Mouse (Mus musculus): ENCODE results near the gene Ror1. TPM values are rescaled to one million over a fixed set of nuclear protein-coding genes. Genes with fewer than 3 reads are reported as not detected.

Ror1 gene
- polyA plus RNA-seq, 1 experiment from 2014 or later = 1.1 TPM

DNA sequence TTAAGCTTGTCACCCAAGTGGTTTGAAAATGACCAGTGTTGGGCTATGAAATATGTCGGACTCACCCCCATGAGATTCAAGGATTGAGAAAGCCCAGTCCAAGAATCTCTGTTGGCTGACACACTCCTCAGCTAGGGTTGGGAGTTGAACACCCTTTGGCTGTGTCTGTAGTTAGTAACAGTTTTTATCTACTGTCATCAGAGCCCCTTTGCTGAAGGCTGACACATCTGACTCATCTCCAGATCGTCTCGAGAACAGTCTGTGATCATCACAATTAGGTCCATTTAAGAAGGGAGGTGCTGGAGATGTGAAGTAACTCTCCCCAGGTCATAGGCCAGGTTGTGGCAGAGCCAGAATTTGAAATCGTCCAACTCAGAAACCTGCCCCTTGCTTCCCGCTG, 203.0 kb downstream of the Ror1 start:
- Histone ChIP-seq H3K36me3 (ENCODE audit: control insufficient read depth, insufficient read depth, low read length) (no peaks in the 10 kb centered on the region), H3K27ac (ENCODE audit: low read depth, low read length) (no peak overlapping the region), H3K27me3 (replicated peaks; ENCODE audit: control insufficient read depth, insufficient read depth, low read length) (no peaks in the 10 kb centered on the region), H3K4me2 (ENCODE audit: low read length) (no peak overlapping the region), H3K9ac (ENCODE audit: low read length) (no peak overlapping the region), H3K4me3 (ENCODE audit: low read depth, low read length) (no peak overlapping the region), H3K9me3 (replicated peaks; ENCODE audit: control insufficient read depth, low read length) (no peaks in the 10 kb centered on the region), H3K4me1 (ENCODE audit: control insufficient read depth, insufficient read depth, low read length) (no peaks in the 10 kb centered on the region)
- ATAC-seq = no peak
- no peak for DNase-seq (ENCODE audit: low spot score)
- 87% methylated on average over 5 of the region's 5 CpGs for WGBS

DNA sequence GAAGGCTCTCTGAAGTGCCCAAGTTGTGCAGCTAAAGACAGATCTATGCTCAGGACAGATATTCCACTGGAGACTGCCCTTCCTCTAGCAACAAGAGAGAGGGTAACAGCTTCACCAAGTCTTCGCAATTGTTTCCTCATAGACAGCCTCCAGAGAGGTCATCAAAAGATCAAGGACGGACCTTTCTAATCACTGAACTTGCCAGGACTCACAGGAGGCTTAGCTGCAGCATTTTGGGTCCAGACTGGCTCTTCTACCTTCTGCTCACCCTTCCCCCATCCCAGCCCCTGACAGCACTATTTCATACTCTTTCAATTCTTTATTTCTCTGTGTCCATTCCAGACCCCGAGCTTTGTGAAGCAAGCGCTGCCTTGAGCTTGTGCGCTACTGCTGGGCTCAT, 204.6 kb downstream of the Ror1 start:
- no peak overlapping the region for H3K4me2 ChIP-seq (ENCODE audit: low read length)
- ATAC-seq = no peak
- no peaks in the 10 kb centered on the region for H3K9me3 ChIP-seq (replicated peaks; ENCODE audit: control insufficient read depth, low read length)
- no peaks in the 10 kb centered on the region for H3K36me3 ChIP-seq (ENCODE audit: control insufficient read depth, insufficient read depth, low read length)
- H3K27me3 ChIP-seq (replicated peaks; ENCODE audit: control insufficient read depth, insufficient read depth, low read length) = no peaks in the 10 kb centered on the region
- no peaks in the 10 kb centered on the region for H3K4me1 ChIP-seq (ENCODE audit: control insufficient read depth, insufficient read depth, low read length)
- no peak overlapping the region for H3K9ac ChIP-seq (ENCODE audit: low read length)
- WGBS = 89% methylated on average over 5 of the region's 5 CpGs
- H3K27ac ChIP-seq (ENCODE audit: low read depth, low read length) = no peak overlapping the region
- no peak overlapping the region for H3K4me3 ChIP-seq (ENCODE audit: low read depth, low read length)
- no peak for DNase-seq (ENCODE audit: low spot score)

DNA sequence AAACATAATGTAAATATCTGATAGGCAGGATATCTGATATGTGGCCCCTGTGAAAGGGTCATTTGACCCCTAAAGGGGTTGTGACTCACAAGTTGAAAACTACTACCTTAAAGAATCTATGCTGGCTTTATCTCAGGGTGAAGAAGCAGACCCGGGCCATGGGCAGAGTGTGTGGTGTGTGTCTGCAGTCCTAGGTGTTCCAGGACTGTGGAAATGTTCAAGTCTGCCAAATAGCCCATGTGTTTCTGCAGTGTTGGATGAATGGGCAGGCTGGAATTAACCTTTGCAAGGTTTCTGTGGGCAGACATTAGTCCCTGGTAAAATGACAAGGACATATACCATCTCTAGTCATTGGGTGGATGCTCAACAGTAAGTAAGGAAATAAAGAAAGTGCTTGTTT, 205.8 kb downstream of the Ror1 start:
- no peaks in the 10 kb centered on the region for H3K9me3 ChIP-seq (replicated peaks; ENCODE audit: control insufficient read depth, low read length)
- no peak overlapping the region for H3K4me3 ChIP-seq (ENCODE audit: low read depth, low read length)
- H3K4me2 ChIP-seq (ENCODE audit: low read length) = no peak overlapping the region
- no peaks in the 10 kb centered on the region for H3K27me3 ChIP-seq (replicated peaks; ENCODE audit: control insufficient read depth, insufficient read depth, low read length)
- WGBS = 97% methylated on average over 1 of the region's 1 CpGs
- no peak overlapping the region for H3K9ac ChIP-seq (ENCODE audit: low read length)
- H3K27ac ChIP-seq (ENCODE audit: low read depth, low read length) = no peak overlapping the region
- ATAC-seq (no peak), DNase-seq (ENCODE audit: low spot score) (no peak)
- no peaks in the 10 kb centered on the region for H3K4me1 ChIP-seq (ENCODE audit: control insufficient read depth, insufficient read depth, low read length)
- no peaks in the 10 kb centered on the region for H3K36me3 ChIP-seq (ENCODE audit: control insufficient read depth, insufficient read depth, low read length)

DNA sequence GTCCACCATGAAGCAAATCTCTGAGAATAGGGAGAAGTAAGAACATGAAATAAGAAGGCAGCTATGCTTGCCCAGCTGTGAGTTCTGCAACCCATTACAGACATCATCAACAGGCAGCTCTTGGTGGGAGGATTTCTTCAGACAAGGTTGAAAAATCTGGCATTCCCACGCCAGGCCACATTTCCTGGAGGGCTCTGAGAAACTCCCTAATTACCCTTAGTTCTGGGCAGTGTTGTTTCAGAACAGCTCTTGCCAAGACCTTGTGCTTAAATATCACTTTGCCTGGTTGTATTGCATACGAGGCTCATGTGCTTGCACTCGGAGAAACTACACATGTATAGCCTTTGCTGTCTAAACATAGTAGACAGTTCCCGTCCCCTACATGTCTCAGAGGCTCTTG, 211.8 kb downstream of the Ror1 start:
- Histone ChIP-seq H3K4me1 (ENCODE audit: control insufficient read depth, insufficient read depth, low read length) (no peaks in the 10 kb centered on the region), H3K9ac (ENCODE audit: low read length) (no peak overlapping the region)

DNA sequence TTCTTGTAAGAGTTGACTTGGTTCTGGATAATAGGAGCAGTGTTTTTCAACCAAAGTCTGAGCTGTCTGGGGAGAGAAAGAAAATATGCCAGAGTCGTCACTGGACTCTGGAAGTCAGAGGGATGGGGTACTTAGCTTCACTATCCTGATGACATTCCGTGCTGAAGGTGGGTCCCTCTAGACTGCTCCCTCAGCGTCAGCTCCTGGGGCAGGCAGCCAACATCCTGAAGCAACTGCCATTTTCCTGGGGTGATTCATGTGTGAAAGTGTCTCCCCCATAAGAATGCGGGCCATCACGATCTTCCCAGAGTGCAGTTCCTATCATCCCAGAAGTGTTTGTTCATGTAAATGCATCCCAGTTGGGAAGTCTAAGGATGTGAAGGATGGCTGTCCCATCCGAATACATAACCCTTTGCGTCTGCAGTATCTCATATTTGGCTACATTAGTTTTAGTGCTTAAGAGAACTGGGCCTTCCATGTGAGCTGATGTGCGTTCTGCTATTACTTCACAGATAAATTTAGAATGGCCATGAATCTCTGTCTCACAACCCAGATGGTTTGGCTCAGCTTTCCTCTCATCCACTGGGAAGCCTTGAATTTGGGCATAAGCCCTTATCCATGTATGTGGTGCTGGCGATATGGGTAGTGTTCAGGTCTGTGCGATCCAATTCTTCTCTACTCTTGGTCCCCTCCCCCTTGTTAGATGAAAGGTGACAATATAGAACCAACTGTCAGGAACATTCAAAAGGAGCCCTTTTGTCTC, 216.4 kb downstream of the Ror1 start:
- Histone ChIP-seq H3K4me1 (ENCODE audit: control insufficient read depth, insufficient read depth, low read length) (no peaks in the 10 kb centered on the region), H3K36me3 (ENCODE audit: control insufficient read depth, insufficient read depth, low read length) (no peaks in the 10 kb centered on the region), H3K27me3 (replicated peaks; ENCODE audit: control insufficient read depth, insufficient read depth, low read length) (no peaks in the 10 kb centered on the region), H3K4me3 (ENCODE audit: low read depth, low read length) (no peak overlapping the region), H3K9ac (ENCODE audit: low read length) (no peak overlapping the region), H3K4me2 (ENCODE audit: low read length) (no peak overlapping the region), H3K9me3 (replicated peaks; ENCODE audit: control insufficient read depth, low read length) (no peaks in the 10 kb centered on the region), H3K27ac (ENCODE audit: low read depth, low read length) (no peak overlapping the region)
- 92% methylated on average over 10 of the region's 10 CpGs for WGBS
- no peak for ATAC-seq
- DNase-seq (ENCODE audit: low spot score) = no peak

More for the DNA sequence above, 211.8 kb downstream of the Ror1 start:
- no peaks in the 10 kb centered on the region for H3K9me3 ChIP-seq (replicated peaks; ENCODE audit: control insufficient read depth, low read length)
- DNase-seq (ENCODE audit: low spot score) (no peak), ATAC-seq (no peak)
- H3K27ac ChIP-seq (ENCODE audit: low read depth, low read length) = no peak overlapping the region
- no peaks in the 10 kb centered on the region for H3K36me3 ChIP-seq (ENCODE audit: control insufficient read depth, insufficient read depth, low read length)
- H3K4me2 ChIP-seq (ENCODE audit: low read length) = no peak overlapping the region
- no peak overlapping the region for H3K4me3 ChIP-seq (ENCODE audit: low read depth, low read length)
- WGBS = 75% methylated on average over 4 of the region's 4 CpGs
- H3K27me3 ChIP-seq (replicated peaks; ENCODE audit: control insufficient read depth, insufficient read depth, low read length) = no peaks in the 10 kb centered on the region

DNA sequence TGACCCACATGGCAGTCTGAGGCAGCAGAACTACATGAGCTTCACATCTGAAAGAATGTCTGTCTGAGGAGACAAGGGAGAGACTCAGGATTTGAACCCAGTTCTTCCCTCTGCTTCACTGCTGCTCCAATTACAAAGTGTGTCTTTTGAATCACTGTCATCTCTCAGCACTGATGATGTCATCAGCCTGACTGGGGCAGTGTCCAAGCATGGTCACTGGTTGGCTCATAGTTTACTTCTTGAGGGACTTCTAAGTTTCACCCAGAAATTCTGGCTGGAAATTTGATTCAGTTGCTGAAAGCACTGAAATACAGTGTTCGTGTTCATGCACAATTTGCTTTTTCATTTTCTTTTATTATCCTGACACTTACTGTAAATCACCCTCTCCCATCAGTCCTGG, 219.5 kb downstream of the Ror1 start:
- H3K4me3 ChIP-seq (ENCODE audit: low read depth, low read length) = no peak overlapping the region
- WGBS = 76% methylated on average over 1 of the region's 1 CpGs
- no peaks in the 10 kb centered on the region for H3K27me3 ChIP-seq (replicated peaks; ENCODE audit: control insufficient read depth, insufficient read depth, low read length)
- no peak overlapping the region for H3K27ac ChIP-seq (ENCODE audit: low read depth, low read length)
- no peak for ATAC-seq
- no peaks in the 10 kb centered on the region for H3K9me3 ChIP-seq (replicated peaks; ENCODE audit: control insufficient read depth, low read length)
- H3K36me3 ChIP-seq (ENCODE audit: control insufficient read depth, insufficient read depth, low read length) = no peaks in the 10 kb centered on the region
- no peak overlapping the region for H3K4me2 ChIP-seq (ENCODE audit: low read length)
- DNase-seq (ENCODE audit: low spot score) = no peak
- H3K4me1 ChIP-seq (ENCODE audit: control insufficient read depth, insufficient read depth, low read length) = no peaks in the 10 kb centered on the region
- H3K9ac ChIP-seq (ENCODE audit: low read length) = no peak overlapping the region

DNA sequence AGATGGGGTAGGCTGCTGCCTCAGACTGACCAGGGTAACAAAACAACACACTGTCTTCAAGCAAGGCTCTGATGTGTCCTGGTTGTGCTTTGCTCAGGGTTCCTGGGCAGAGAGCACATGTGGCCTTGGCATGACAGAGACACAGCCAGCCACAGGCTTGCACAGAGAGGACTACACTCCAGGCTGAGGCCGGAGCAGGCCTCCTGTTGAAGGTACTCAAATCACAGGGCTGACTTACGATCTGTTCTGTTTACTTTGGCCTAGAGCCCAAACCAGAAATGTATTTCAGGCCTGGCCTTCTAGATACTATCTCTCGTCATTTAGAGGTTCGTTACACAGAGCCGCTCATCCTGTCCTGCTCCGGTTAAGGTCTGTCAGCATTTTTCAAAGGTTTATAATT, 226.2 kb downstream of the Ror1 start:
- peak; percentile 4 for DNase-seq (ENCODE audit: low spot score)
- Histone ChIP-seq H3K27me3 (replicated peaks; ENCODE audit: control insufficient read depth, insufficient read depth, low read length) (no peaks in the 10 kb centered on the region), H3K4me2 (ENCODE audit: low read length) (no peak overlapping the region), H3K4me3 (ENCODE audit: low read depth, low read length) (no peak overlapping the region), H3K9me3 (replicated peaks; ENCODE audit: control insufficient read depth, low read length) (no peaks in the 10 kb centered on the region), H3K4me1 (ENCODE audit: control insufficient read depth, insufficient read depth, low read length) (no peaks in the 10 kb centered on the region), H3K27ac (ENCODE audit: low read depth, low read length) (no peak overlapping the region), H3K9ac (ENCODE audit: low read length) (no peak overlapping the region), H3K36me3 (ENCODE audit: control insufficient read depth, insufficient read depth, low read length) (no peaks in the 10 kb centered on the region)
- WGBS = 80% methylated on average over 6 of the region's 6 CpGs
- no peak for ATAC-seq

DNA sequence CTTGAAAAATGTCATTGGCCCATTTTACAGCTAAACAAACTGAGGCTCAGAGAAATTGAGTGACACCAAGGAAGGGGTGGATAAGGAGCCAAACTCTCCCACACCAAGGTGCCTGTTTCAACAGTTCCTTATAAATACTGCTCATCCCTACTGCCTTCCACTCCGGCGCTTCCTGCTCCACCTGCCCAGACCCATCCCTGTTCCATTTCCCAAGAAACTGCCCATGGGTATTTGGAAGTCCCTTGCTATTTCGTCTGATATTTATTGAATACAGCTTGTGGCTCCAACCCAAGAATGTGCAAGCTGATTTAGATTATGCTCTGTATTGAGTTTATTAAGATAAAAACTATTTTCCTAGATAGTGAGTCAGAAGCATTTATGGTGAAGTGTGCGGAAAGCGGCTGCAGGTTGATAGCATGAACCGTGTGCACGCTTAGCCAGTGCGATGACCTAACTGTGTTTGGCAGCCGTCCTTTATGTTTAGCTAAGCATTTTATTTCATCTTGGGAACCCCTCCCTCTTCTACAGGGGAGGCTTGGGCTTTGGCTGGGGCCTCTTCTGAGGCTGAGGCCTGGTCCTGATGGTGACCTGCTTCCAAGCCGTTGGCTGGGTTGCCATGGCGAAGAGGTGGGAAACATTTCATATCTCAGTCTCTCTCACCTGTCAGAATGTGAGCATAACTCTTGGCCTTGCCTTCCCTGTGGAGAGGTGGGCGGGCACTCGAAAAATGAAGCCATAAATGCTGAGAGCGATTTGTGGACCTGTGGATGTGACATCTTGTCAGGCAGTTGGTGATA, 229.3 kb downstream of the Ror1 start:
- no peak overlapping the region for H3K27ac ChIP-seq (ENCODE audit: low read depth, low read length)
- no peak overlapping the region for H3K9ac ChIP-seq (ENCODE audit: low read length)
- no peak overlapping the region for H3K4me3 ChIP-seq (ENCODE audit: low read depth, low read length)
- H3K4me1 ChIP-seq (ENCODE audit: control insufficient read depth, insufficient read depth, low read length) = no peaks in the 10 kb centered on the region
- no peaks in the 10 kb centered on the region for H3K27me3 ChIP-seq (replicated peaks; ENCODE audit: control insufficient read depth, insufficient read depth, low read length)
- no peak overlapping the region for H3K4me2 ChIP-seq (ENCODE audit: low read length)
- no peaks in the 10 kb centered on the region for H3K9me3 ChIP-seq (replicated peaks; ENCODE audit: control insufficient read depth, low read length)
- no peaks in the 10 kb centered on the region for H3K36me3 ChIP-seq (ENCODE audit: control insufficient read depth, insufficient read depth, low read length)
- DNase-seq (ENCODE audit: low spot score) = no peak
- 90% methylated on average over 14 of the region's 14 CpGs for WGBS
- ATAC-seq = no peak

DNA sequence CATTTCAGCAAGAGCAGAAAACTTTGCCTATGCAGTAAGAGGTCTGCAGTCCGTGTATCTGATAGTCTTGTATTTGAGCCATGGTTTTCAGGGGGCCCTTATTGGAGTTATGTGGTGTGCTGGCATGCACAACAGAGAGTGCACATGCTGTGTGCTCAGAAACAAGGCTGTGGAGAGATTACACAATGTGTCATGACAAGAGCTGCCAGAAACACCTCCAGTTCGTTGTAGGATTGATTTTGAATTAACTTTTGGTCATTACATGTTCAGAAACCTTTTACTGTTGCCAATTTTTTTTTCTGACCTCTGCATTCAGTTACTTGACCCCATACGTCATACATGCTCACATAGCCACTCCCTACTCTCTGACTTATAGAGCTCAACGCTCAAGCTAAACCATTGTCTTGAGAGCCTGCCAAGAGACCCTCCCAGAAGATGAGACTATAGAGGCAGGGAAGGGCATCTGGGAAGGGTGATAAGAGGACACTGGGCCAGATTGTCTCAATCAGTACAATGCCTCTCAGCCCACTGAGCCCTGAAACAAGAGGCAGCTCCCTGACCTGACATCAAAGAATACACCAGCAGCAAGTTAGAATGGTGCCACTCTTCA, 232.9 kb downstream of the Ror1 start:
- no peak overlapping the region for H3K4me2 ChIP-seq (ENCODE audit: low read length)
- H3K4me1 ChIP-seq (ENCODE audit: control insufficient read depth, insufficient read depth, low read length) = no peaks in the 10 kb centered on the region
- H3K9me3 ChIP-seq (replicated peaks; ENCODE audit: control insufficient read depth, low read length) = no peaks in the 10 kb centered on the region
- WGBS = 65% methylated on average over 4 of the region's 4 CpGs
- no peaks in the 10 kb centered on the region for H3K27me3 ChIP-seq (replicated peaks; ENCODE audit: control insufficient read depth, insufficient read depth, low read length)
- H3K9ac ChIP-seq (ENCODE audit: low read length) = no peak overlapping the region
- no peak overlapping the region for H3K4me3 ChIP-seq (ENCODE audit: low read depth, low read length)
- H3K36me3 ChIP-seq (ENCODE audit: control insufficient read depth, insufficient read depth, low read length) = no peaks in the 10 kb centered on the region
- H3K27ac ChIP-seq (ENCODE audit: low read depth, low read length) = no peak overlapping the region
- DNase-seq (ENCODE audit: low spot score) (no peak), ATAC-seq (no peak)
